Mouse (Mus musculus) intestine, embryonic 16.5 days (tissue): ENCODE measurements around the gene Vps50. TPM values are rescaled to one million over a fixed set of nuclear protein-coding genes. Genes with fewer than 3 reads are reported as not detected.
"Not testable (repeated sequence)": the region's sequence is repeated elsewhere in the genome, so short reads cannot be mapped to it uniquely, and the experiment has no call there.

ENCODE experiments used
- ATAC-seq: fragments of 200-750 bp; cut with Nextera tagmentation; 2 replicates; pipeline ENCODE4 v1.8.0; 2017; ENCODE audit warnings: moderate TSS enrichment, moderate library complexity
- H3K27ac ChIP-seq: fragments of 300-500 bp; sonication (generic); 2 replicates; pipeline ENCODE4 v1.5.1; 2014; ENCODE audit warnings: mild to moderate bottlenecking, low read length
- H3K27me3 ChIP-seq: fragments of 300-500 bp; sonication (generic); replicated peaks from 2 replicates; pipeline ENCODE4 v1.6.1; 2014; ENCODE audit warnings: low read length, control low read depth, mixed read lengths; ENCODE audit not compliant: control insufficient read depth, insufficient read depth
- H3K36me3 ChIP-seq: fragments of 300-500 bp; sonication (generic); 2 replicates; pipeline ENCODE4 v1.6.1; 2014; ENCODE audit warnings: low read length, control low read depth; ENCODE audit not compliant: control insufficient read depth, insufficient read depth
- H3K4me1 ChIP-seq: fragments of 300-500 bp; sonication (generic); 2 replicates; pipeline ENCODE4 v1.6.1; 2014; ENCODE audit warnings: low read length, control low read depth, mixed read lengths; ENCODE audit not compliant: control insufficient read depth, insufficient read depth
- H3K4me2 ChIP-seq: fragments of 300-500 bp; sonication (generic); 2 replicates; pipeline ENCODE4 v1.6.1; 2014; ENCODE audit warnings: low read depth, low read length, control low read depth
- H3K4me3 ChIP-seq: fragments of 300-500 bp; sonication (generic); 2 replicates; pipeline ENCODE4 v1.5.1; 2014; ENCODE audit warnings: mild to moderate bottlenecking, low read length
- H3K9ac ChIP-seq: fragments of 300-500 bp; sonication (generic); 2 replicates; pipeline ENCODE4 v1.6.1; 2014; ENCODE audit warnings: low read depth, low read length
- H3K9me3 ChIP-seq: fragments of 300-500 bp; sonication (generic); 2 replicates; pipeline ENCODE4 v1.6.1; 2016; ENCODE audit warnings: low read length, control low read depth; ENCODE audit not compliant: control insufficient read depth
- WGBS: fragments of 180-500 bp; shearing (Covaris S2); extraction: QIAGEN DNeasy Blood & Tissue Kit; methylation state at CpG from one replicate; pipeline ENCODE4 v1.1.7; 2014; 5-methylcytosine and 5-hydroxymethylcytosine counted together
- polyA plus RNA-seq: library from polyadenylated mRNA; unstranded; fragments of >200 nt; fragmentation: Nextera tagmentation; extraction: Ambion mirVana; gene quantifications from 2 replicates; pipeline ENCODE4 v1.2.1, GENCODE M21; 2015

Vps50 gene
- polyA plus RNA-seq, 1 experiment from 2014 or later = 28.2 TPM

DNA sequence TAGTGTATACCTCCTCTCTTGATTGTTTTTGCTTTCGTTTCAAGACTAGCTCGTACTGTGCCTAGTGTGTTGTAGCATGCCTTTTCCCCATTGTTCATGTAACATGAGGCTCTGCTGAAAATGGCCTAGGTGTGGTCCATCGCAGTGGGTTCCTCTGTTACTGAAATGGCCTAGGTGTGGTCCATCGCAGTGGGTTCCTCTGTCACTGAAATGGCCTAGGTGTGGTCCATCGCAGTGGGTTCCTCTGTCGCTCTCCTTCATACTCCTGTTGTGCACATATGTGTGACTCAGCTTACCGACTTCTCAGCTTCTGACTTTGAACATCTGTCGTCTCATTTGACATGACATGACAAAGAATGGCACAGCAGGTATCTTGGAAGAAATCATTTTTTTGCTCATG is 75.6 kb downstream of the Vps50 start:
- no peak overlapping the region for H3K9ac ChIP-seq
- no peak overlapping the region for H3K4me3 ChIP-seq
- no peaks in the 10 kb centered on the region for H3K27me3 ChIP-seq
- WGBS = 95% methylated on average over 8 of the region's 8 CpGs
- H3K4me2 ChIP-seq = no peak overlapping the region
- ATAC-seq = no peak
- no peaks in the 10 kb centered on the region for H3K4me1 ChIP-seq
- H3K27ac ChIP-seq = no peak overlapping the region
- no peaks in the 10 kb centered on the region for H3K36me3 ChIP-seq
- H3K9me3 ChIP-seq = no peaks in the 10 kb centered on the region

DNA sequence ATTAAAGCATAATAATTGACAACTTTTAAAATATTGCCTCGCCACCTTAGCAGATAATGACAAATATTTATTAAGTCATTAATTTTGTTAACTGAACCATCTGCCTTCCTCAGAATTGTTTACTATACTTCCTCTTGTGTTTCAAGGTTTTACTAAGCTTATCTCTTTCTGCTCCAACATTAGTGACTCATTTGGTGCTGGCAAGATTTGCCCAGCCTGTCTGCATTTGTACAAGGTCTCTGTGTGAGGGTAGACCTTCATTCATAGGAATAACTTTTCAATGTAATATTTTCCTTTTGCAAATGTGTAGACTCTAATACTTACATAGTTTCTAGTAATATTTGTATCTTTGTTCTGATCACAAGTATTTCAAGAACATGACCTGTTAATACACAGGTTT is 87.2 kb downstream of the Vps50 start:
- no peaks in the 10 kb centered on the region for H3K4me1 ChIP-seq
- no peak overlapping the region for H3K27ac ChIP-seq
- no peak overlapping the region for H3K4me2 ChIP-seq
- H3K27me3 ChIP-seq = no peaks in the 10 kb centered on the region
- no peaks in the 10 kb centered on the region for H3K9me3 ChIP-seq
- H3K9ac ChIP-seq = no peak overlapping the region
- 81% methylated on average over 1 of the region's 1 CpGs for WGBS
- no peak overlapping the region for H3K4me3 ChIP-seq
- H3K36me3 ChIP-seq = no peaks in the 10 kb centered on the region
- ATAC-seq = no peak

DNA sequence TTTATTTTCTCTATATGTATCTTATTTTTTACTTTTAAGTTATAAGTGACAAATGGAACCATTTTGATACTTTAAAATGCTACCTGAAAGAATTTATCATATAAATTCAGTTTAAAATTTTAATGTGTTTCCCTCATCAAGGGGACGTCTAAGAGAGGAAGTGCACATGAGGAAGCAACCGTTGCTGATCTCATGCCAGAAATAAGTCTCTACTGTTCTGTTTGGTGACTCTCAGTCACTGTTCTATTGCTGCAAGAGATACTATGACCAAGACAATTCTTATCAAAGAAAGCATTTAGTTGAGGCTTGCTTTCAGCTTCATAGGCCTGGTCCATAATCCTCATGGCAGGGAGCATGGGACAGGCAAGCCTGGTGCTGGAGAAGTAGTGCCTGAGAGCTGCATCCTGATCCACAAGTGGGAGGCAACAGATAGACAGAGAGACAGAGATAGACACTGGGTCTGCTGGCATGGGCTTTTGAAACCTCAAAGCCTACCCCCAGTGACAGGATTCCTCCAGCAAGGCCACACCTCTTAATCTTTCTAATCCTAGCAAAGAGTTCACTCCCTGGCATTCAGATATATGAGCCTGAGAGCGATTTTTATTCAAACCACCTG is 92.2 kb downstream of the Vps50 start:
- 81% methylated on average over 3 of the region's 3 CpGs for WGBS
- H3K27ac ChIP-seq = no peak overlapping the region
- no peak for ATAC-seq
- H3K9me3 ChIP-seq = no peaks in the 10 kb centered on the region
- no peaks in the 10 kb centered on the region for H3K36me3 ChIP-seq
- H3K4me2 ChIP-seq = no peak overlapping the region
- H3K4me3 ChIP-seq = no peak overlapping the region
- no peak overlapping the region for H3K9ac ChIP-seq
- no peaks in the 10 kb centered on the region for H3K4me1 ChIP-seq
- H3K27me3 ChIP-seq = no peaks in the 10 kb centered on the region

DNA sequence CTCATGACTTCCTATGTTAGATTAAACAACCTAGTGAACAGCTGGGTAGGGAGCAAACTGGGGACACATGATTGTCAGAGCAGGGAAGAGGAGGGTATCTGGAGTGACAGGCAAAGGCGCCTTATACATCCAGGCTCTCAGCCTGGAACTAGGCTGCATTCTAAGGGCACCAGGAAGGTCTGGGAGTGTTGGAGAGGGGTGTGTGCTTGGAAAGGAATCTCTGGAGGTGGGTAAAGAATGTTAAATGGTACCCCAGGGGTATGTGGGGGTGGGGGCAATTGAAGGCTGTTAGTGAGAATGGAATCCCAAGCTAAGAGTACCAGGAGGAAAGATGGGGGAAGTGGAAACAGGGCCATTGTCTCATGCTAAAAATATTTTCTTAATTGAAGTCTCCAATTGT is 96.1 kb downstream of the Vps50 start:
- H3K4me2 ChIP-seq = no peak overlapping the region
- no peak overlapping the region for H3K27ac ChIP-seq
- H3K4me1 ChIP-seq = no peaks in the 10 kb centered on the region
- H3K36me3 ChIP-seq = no peaks in the 10 kb centered on the region; the same call in 1 of the 2 replicates
- H3K9ac ChIP-seq = no peak overlapping the region
- ATAC-seq = no peak
- H3K4me3 ChIP-seq = no peak overlapping the region
- 77% methylated on average over 1 of the region's 1 CpGs for WGBS
- H3K9me3 ChIP-seq = no peaks in the 10 kb centered on the region
- H3K27me3 ChIP-seq = no peaks in the 10 kb centered on the region

DNA sequence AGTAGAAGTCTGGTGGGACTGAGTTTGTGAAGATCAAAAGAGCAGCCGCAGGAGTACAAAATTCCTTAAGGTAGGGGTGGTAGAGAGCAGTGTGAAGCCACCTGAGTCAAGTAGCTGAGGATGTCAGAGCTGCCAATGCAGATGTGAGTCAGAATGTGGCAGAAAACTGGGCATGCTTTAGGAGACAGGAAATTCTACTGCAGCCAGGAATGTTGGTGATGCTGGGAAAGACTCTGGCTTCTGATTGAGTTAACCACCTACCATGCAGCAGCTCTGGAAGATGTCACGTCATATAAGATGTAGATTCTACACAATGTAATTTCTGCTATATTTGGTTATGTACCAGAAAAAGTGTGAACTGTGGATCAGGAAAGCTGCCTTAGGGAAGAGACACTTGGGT is 114.6 kb downstream of the Vps50 start:
- no peaks in the 10 kb centered on the region for H3K4me1 ChIP-seq
- H3K9me3 ChIP-seq = no peaks in the 10 kb centered on the region
- H3K4me2 ChIP-seq = no peak overlapping the region
- no peaks in the 10 kb centered on the region for H3K36me3 ChIP-seq
- H3K27me3 ChIP-seq = no peaks in the 10 kb centered on the region
- H3K9ac ChIP-seq = no peak overlapping the region
- ATAC-seq = no peak
- no peak overlapping the region for H3K27ac ChIP-seq
- WGBS = 91% methylated on average over 2 of the region's 2 CpGs
- H3K4me3 ChIP-seq = no peak overlapping the region

DNA sequence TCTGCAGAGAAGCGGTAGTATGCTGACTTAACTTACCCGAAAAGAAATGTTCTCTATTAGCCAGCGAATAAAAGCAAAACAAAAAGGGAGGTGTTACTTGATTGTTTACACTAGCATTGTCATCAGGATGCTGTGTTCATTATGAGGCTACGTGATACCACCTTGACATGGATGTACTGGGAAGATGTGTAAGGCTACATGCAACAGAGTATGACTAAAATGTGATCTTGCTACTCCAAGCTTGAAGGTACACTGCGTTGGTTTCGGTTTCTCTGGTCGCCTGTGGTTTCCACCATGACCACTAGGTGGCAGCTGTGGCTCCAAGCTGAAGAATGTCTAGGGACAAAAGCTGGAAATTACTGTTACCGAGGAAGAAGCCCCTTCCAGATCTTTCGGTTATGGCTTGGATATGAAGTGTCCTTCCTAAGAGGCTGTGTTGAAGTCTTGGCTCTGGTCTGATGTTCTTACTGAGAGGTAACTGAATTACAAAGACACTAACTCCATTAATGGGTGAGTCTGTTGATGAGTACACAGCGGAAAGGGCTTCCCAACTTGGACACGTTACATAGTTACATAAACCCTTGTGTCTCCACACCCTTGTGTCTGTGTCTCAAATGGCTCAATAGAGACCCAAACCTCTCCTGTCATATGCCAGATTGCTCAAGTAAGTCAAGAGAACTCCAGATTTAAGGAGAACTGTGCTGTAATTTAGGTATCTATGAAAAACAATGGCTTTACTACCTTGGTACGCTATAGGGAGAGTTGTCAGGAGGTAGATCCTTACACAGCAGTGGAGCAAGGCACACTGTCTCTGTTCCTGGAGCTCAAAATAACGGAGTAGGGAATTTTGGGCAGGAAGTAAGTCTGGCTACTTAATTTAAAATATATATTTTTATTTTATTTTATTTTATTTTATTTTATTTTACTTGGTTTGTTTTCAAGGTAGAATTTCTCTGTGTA is 122.5 kb downstream of the Vps50 start:
- WGBS = 62% methylated on average over 11 of the region's 13 CpGs
- H3K4me1 ChIP-seq, H3K36me3 ChIP-seq, H3K4me2 ChIP-seq, H3K27ac ChIP-seq, H3K27me3 ChIP-seq, H3K9ac ChIP-seq, H3K9me3 ChIP-seq, H3K4me3 ChIP-seq: not testable (repeated sequence)
- peak; percentile 87 for ATAC-seq

Other genes with a start within 250 kb of the Vps50 start
- gene Samd9l, start 98.8 kb upstream of the Vps50 start, polyA plus RNA-seq = 8.8 and 11.1 TPM in 2 replicates
- gene Hepacam2, start 84 bp upstream of the Vps50 start, polyA plus RNA-seq = 22.2 and 25.4 TPM in 2 replicates